In genomic region chr8:129233664-129234026, GRCm38 (mm10) we compare ENCODE assay signal across 8 mouse cellular contexts. TPM values are rescaled to one million over a fixed set of nuclear protein-coding genes. Genes with fewer than 3 reads are reported as not detected.
DNase-seq lines count a peak whose midpoint lies in the region; ATAC-seq and TF ChIP-seq lines count a peak whose summit lies in the region.

No protein-coding gene starts in this region.

- H3K36me3 ChIP-seq in embryonic facial prominence, embryonic 13.5 days = no peaks in the 10 kb centered on the region
- H3K36me3 ChIP-seq in intestine, embryonic 16.5 days (ENCODE audit: control insufficient read depth, insufficient read depth, low read length) = no peaks in the 10 kb centered on the region
- H3K36me3 ChIP-seq in neural tube, embryonic 14.5 days (ENCODE audit: control insufficient read depth, insufficient read depth, low read length) = no peaks in the 10 kb centered on the region

- no peaks in the 10 kb centered on the region for H3K27me3 ChIP-seq in embryonic facial prominence, embryonic 13.5 days
- no peaks in the 10 kb centered on the region for H3K27me3 ChIP-seq in intestine, embryonic 16.5 days (replicated peaks; ENCODE audit: control insufficient read depth, insufficient read depth, low read length)
- H3K27me3 ChIP-seq in neural tube, embryonic 14.5 days (ENCODE audit: control insufficient read depth, insufficient read depth, low read length) = no peaks in the 10 kb centered on the region

- no peak for TF ChIP-seq POLR2A in lung, adult 2 months (IDR thresholded peaks at IDR 0.05; ENCODE audit: borderline replicate concordance, extremely low read depth, low read depth, low read length)

- H3K4me3 ChIP-seq in lung, adult 2 months (replicated peaks; ENCODE audit: extremely low read depth, low read depth, low read length) = peak overlapping the region; percentile 72
- H3K4me3 ChIP-seq in embryonic facial prominence, embryonic 13.5 days = peak overlapping the region; percentile 69
- H3K4me3 ChIP-seq in intestine, embryonic 16.5 days (ENCODE audit: low read length) = peak overlapping the region; percentile 70
- H3K4me3 ChIP-seq in neural tube, embryonic 14.5 days (ENCODE audit: low read depth, low read length) = peak overlapping the region; percentile 38

- ATAC-seq in embryonic facial prominence, embryonic 13.5 days (ENCODE audit: insufficient number of reproducible peaks, insufficient read depth, low FRiP score, low TSS enrichment, low read depth) = no peak
- ATAC-seq in intestine, embryonic 16.5 days = no peak; the same call in 1 of the 2 replicates
- ATAC-seq in neural tube, embryonic 14.5 days (ENCODE audit: low read depth) = no peak

- no peak for DNase-seq in lung, adult 2 months
- DNase-seq in lung, adult 18-20 months = no peak
- no peak for DNase-seq in cerebellum, postnatal 14 days
- DNase-seq in left cerebral cortex, adult 9 months (ENCODE audit: low spot score in 2 of 2) = no peak
- DNase-seq in cerebellum, postnatal 25 days = no peak

- peak overlapping the region; percentile 96 for H3K27ac ChIP-seq in embryonic facial prominence, embryonic 13.5 days
- H3K27ac ChIP-seq in intestine, embryonic 16.5 days (ENCODE audit: low read length) = peak overlapping the region; percentile 98
- no peak overlapping the region for H3K27ac ChIP-seq in neural tube, embryonic 14.5 days (ENCODE audit: low read depth, low read length)

- H3K9me3 ChIP-seq in embryonic facial prominence, embryonic 13.5 days = no peaks in the 10 kb centered on the region
- no peaks in the 10 kb centered on the region for H3K9me3 ChIP-seq in intestine, embryonic 16.5 days (ENCODE audit: control insufficient read depth, low read length)
- no peaks in the 10 kb centered on the region for H3K9me3 ChIP-seq in neural tube, embryonic 14.5 days (ENCODE audit: control insufficient read depth, low read length)

- H3K4me1 ChIP-seq in lung, adult 2 months (ENCODE audit: control insufficient read depth, insufficient read depth, low read length) = peaks cover 4% of the 10 kb centered on the region
- H3K4me1 ChIP-seq in embryonic facial prominence, embryonic 13.5 days = peaks cover 7% of the 10 kb centered on the region
- peaks cover 6% of the 10 kb centered on the region; the same call in 1 of the 2 replicates for H3K4me1 ChIP-seq in intestine, embryonic 16.5 days (ENCODE audit: control insufficient read depth, insufficient read depth, low read length)
- H3K4me1 ChIP-seq in neural tube, embryonic 14.5 days (ENCODE audit: control insufficient read depth, insufficient read depth, low read length) = peaks cover 5% of the 10 kb centered on the region

- 2% methylated on average over 9 of the region's 9 CpGs for WGBS in lung, adult 2 months
- 2% methylated on average over 9 of the region's 9 CpGs for WGBS in embryonic facial prominence, embryonic 13.5 days
- WGBS in intestine, embryonic 16.5 days = under 1% methylated on average over 9 of the region's 9 CpGs
- 1% methylated on average over 9 of the region's 9 CpGs for WGBS in neural tube, embryonic 14.5 days

- no peak for TF ChIP-seq CTCF in lung, adult 2 months (IDR thresholded peaks at IDR 0.05; ENCODE audit: insufficient read depth, low read length)

- H3K9ac ChIP-seq in embryonic facial prominence, embryonic 13.5 days = peak overlapping the region; percentile 80
- peak overlapping the region; percentile 82 for H3K9ac ChIP-seq in intestine, embryonic 16.5 days (ENCODE audit: low read depth, low read length)
- H3K9ac ChIP-seq in neural tube, embryonic 14.5 days (replicated peaks; ENCODE audit: low read depth, low read length) = peak overlapping the region; percentile 52

- peak overlapping the region; percentile 65 for H3K4me2 ChIP-seq in embryonic facial prominence, embryonic 13.5 days
- peak overlapping the region; percentile 62 for H3K4me2 ChIP-seq in intestine, embryonic 16.5 days (ENCODE audit: low read depth, low read length)
- H3K4me2 ChIP-seq in neural tube, embryonic 14.5 days (ENCODE audit: low read depth, low read length) = peak overlapping the region; percentile 69

RNA-seq across cellular contexts. Expression of gene 2610044O15Rik8, which starts 0.6 kb away (rescaled TPM):
- 1.4 and 2.1 TPM in 2 replicates for polyA plus RNA-seq in lung, adult 2 months (2012; rRNA removed)
- 28.4 and 31.6 TPM in 2 replicates for polyA plus RNA-seq in embryonic facial prominence, embryonic 13.5 days (2015; fragmentation: Nextera tagmentation; extraction: Ambion mirVana)
- 14.0 and 14.5 TPM in 2 replicates for polyA plus RNA-seq in intestine, embryonic 16.5 days (2015; fragmentation: Nextera tagmentation; extraction: Ambion mirVana)
- polyA plus RNA-seq in neural tube, embryonic 14.5 days (2014; fragmentation: Nextera tagmentation; extraction: Ambion mirVana) = 28.4 and 31.4 TPM in 2 replicates
